Mouse (Mus musculus): ENCODE data around the gene Ctc1.

Ctc1 gene

DNA sequence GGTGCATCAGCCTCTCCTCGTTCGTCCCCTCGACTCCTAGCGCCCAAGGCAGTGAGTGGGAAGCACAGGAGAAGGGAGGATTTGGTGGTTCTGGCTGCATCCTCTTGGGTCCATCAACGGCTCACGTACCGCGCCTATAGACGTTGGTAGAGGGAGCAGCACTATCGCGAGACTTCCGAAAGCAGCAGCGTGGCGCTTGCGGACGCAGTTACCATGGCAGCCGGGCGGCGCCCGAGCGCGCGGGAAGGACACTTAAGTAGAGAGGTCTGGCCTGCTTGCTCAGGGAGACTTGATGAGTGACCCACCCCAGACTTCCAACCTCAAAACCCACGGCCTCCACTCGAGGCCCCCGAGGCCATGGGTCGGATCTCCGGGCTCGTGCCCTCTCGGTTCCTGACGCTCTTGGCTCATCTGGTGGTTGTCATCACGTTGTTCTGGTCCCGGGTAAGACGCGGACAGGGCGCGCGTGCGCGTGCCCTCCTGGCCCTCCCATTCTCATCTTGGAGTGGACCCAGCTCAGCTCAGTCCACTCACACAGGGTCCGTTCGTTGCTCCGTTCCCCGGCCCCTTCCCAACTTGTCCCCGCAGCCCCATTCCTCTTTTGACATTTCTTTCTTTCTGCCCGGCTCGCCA is 55.0 kb downstream of the Ctc1 start, which contains the start of gene Tmem107:
Tmem107 (plus strand) TSS at position 217 of the 633 bp plus-strand sequence.
- peak; percentile 96 for DNase-seq

DNA sequence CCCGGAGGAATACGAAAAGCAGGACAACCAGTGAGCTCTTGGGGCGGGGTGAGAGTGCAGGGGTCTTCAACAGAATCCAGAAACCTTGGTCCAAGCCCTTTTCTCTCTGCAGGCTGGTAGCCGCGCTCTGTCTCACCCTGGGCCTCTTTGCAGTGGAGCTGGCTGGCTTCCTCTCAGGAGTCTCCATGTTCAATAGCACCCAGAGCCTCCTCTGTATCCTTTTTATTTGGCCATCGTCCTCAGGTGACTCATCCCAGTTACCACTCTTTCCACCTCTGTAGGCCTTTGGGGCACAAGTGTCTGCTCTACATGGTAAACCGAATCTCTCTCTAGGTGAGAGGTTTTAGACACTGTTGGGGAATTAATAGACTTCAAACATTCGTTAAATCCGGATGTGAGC is 55.6 kb downstream of the Ctc1 start:
- no peak for DNase-seq

DNA sequence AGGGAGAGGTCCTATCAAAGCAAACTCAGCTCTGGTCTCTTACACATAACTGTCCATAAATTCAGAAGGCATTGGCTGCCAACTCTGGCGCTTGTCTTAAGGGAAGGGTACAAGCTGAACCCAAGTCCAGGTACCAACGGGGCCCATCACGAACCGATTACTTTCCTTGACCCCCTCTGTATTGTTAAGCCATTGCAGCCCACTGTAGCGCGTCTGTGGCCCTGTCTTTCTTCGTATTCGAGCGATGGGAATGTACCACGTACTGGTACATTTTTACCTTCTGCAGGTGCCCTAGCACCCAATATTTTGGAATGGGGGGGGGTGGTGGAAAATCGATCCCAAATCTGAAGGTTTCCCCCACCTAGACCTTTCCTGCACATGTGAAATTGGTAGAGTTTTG is 56.5 kb downstream of the Ctc1 start:
- DNase-seq = no peak

DNA sequence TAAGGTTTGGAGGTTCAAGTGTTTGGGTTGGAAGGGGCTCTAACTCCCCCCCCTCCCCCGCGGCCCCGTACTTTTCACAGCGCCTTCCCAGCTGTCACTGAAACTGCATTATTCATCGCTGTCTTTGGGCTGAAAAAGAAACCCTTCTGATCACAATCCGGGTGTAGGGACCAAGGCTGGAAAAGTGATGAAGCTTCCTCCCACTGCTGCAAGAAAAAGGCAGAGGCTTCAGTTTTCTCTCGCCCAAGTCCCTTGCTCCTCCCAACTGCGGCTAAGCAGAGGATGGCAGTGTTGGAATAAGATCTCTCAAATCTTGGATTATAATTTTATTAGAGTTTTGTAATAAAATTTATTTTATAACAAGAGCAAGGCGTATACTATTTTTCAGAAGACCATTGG is 57.0 kb downstream of the Ctc1 start:
- no peak for DNase-seq

DNA sequence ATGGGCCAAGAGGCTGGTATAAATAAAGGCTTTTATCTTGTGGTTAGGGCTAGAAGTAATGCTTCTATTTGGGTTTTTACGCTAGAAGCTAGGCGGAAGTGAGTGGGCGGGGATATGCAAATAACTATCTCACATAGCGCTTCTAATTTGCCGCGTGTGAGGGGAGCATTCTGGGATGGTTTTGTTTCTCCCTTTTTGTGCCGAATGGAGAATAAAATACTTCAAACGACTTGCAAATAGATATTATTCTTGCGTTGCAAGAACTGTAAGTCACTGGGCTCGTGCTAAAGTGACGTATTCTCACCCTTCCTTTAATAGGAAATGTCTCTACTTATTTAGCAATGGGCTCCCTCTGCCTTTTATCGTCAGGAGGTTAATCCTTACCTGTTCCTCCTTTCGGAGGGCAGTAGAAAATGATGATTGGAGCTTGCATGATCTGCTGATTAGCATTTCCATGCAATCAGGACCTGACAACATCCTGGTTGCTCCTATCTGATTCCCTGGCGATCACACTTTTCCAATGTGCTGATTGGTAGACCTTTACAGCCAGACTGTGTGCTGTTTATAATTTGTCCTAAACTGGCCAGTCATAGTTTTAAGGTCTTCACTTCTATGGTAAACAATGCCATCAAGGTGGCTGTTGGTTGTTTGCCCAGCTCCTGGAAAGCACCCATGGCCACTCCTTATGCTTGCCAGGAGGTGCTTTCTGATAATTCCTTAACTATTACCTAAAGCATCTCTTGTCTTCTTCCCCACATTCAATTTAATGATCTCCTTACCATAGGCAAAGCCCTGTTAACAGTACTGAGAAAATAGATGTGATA is 57.6 kb downstream of the Ctc1 start:
- peak; percentile 89 to 94 for DNase-seq

- DNase-seq = no peak
These were observed 58.5 kb downstream of the Ctc1 start for GRCm38 (mm10) chr11:69073951-69074775.

GRCm38 (mm10) chr11:69074776-69075069 is 59.0 kb downstream of the Ctc1 start:
- DNase-seq = no peak

DNA sequence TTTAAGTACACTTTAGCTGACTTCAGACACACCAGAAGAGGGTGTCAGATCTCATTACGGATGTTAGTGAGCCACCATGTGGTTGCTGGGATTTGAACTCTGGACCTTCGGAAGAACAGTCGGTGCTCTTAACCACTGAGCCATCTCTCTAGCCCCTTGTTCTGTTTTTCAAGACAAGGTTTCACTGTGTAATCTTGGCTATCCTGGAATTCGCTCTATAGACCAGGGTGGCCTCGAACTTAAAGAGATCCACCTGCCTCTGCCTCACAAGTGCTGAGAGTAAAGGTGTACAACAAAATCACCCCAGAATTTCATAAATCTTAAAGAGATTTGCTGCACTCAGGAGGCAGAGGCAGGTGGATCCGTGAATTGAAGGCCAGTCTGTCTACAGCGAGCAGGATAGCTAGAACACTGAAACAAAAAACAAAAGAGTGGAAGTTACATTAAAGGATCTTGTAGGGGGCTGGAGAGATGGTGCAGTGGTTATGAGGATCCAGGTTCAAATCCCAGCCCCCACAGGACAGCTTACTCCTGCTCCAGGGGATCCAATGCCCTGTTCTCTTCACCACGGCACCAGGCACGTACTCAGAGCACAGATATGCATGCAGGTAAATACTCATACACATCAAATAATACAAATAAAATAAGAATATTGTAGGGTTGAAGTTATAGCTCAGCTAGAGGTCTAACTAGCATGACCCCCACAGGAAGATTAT is 60.2 kb downstream of the Ctc1 start:
- DNase-seq = no peak

- no peak for DNase-seq
These were observed 60.9 kb downstream of the Ctc1 start for GRCm38 (mm10) chr11:69076572-69076971.

DNA sequence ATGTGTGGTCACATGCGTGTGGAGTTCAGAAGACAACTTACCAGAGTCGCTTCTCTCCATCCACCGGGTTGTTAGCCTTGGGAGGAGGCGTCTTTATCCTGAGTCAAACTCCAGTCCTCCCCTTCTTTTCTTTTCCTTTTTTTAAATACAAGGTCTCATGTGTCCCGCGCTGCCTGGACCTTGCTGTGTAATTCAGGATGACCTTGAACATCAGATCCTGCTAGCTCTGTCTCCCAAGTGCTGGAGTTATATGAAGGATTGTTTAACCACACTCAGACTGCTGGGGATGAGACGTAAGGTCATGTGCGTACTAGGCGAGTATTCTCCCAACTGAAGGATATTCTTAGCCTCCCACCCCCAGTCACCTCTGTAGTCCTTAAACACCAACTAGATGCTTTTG is 61.6 kb downstream of the Ctc1 start:
- DNase-seq = no peak

DNA sequence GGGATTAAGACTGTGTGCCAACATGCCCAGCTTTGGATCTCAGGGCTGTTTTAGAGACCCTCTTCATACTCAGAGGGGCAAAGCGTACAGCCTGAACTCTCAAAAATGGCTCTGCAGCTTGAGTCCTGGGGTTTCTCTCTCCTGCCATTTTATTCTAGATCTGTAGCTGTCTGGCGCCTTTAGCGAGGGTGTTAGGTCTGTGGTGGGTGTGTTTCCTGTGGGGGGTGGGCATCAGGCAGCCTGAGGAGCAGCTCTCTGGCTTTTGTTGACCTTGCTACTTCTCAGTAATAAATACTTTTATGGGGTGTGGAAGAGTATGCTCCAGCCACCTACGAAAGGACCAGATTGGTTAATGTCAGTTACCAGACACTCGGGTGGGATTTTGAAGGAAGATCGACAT is 62.3 kb downstream of the Ctc1 start:
- DNase-seq = no peak

GRCm38 (mm10) chr11:69078805-69079438 is 63.2 kb downstream of the Ctc1 start:
- DNase-seq = no peak

DNA sequence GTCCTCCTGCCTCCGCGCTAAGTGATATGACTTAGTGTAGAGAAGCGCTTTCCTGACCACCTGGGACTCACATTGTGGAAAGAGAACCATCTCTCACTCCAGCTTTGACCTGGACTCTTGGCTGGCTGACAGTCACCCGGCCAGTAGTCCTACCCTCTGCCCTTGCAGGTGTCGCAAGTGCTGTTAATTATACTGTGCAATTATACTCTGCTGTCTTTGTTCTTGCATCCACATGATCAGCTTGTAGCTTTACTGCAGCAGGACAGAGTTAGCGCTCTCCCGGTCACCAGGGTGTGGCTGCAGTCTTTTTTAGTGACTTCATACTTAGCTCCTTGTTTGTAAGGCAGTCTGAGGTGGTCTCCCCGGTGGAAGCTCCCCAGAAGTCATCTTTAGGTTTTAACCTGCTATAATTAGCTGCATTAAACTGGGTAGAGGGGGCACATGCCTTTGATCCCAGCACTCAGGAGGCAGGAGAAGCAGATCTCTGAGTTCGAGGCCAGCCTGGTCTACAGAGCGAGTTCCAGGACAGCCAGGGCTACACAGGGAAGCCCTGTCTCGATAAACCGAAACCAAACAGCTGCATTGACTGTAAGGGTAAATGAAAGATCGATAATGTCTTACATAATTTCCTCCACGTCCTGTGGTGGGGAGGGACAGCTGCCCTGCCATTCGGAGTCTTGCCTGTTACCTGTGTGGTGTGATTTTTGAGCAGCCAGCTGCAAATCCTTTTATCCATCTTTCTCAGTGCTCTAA is 64.6 kb downstream of the Ctc1 start:
- DNase-seq = peak in 1 of 2 experiments; percentile 66

DNA sequence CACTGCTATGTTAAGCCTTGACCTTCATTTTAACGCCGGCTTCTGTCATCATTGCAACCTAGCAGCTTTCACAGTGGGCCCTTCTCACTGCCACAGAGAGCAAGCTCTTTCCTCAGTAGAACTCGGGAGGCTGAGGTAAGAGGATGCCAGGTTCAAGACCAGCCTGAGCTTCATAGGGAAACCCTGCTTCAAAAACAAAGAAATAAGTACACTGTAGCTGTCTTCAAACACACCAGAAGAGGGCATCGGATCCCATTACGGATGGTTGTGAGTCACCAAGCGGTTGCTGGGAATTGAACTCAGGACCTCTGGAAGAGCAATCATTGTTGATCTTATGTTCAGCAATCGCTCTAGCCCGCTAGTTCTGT is 65.1 kb downstream of the Ctc1 start:
- no peak for DNase-seq

GRCm38 (mm10) chr11:69081613-69082012 is 65.9 kb downstream of the Ctc1 start:
- DNase-seq = no peak

GRCm38 (mm10) chr11:69085608-69086007 is 69.9 kb downstream of the Ctc1 start:
- no peak for DNase-seq

Measured in kidney, postnatal 36 days (tissue).